Mouse (Mus musculus) midbrain, embryonic 11.5 days (tissue): ENCODE results near the gene Sstr2. TPM values are rescaled to one million over a fixed set of nuclear protein-coding genes. Genes with fewer than 3 reads are reported as not detected.

Experiments
- ATAC-seq: fragments of 200-750 bp; cut with Nextera tagmentation; 2 replicates; pipeline ENCODE4 v1.8.0; 2017; ENCODE audit warnings: moderate TSS enrichment, moderate library complexity; ENCODE audit not compliant: low FRiP score
- DNase-seq: peaks from one replicate; pipeline ENCODE4 v3.0.0; 2015; ENCODE audit warnings: low spot score; ENCODE audit errors: missing footprints
- H3K27ac ChIP-seq: fragments of 300-500 bp; sonication (generic); 2 replicates; pipeline ENCODE4 v1.5.1; 2014; ENCODE audit warnings: low read depth, low read length
- H3K27me3 ChIP-seq: fragments of 300-500 bp; sonication (generic); 2 replicates; pipeline ENCODE4 v1.6.1; 2014; ENCODE audit warnings: mild to moderate bottlenecking, low read length, moderate library complexity, mixed read lengths; ENCODE audit not compliant: control insufficient read depth, insufficient read depth
- H3K36me3 ChIP-seq: fragments of 300-500 bp; sonication (generic); 2 replicates; pipeline ENCODE4 v1.6.1; 2014; ENCODE audit warnings: mild to moderate bottlenecking, low read length, moderate library complexity, mixed read lengths; ENCODE audit not compliant: control insufficient read depth, insufficient read depth
- H3K4me1 ChIP-seq: fragments of 300-500 bp; sonication (generic); 2 replicates; pipeline ENCODE4 v1.6.1; 2014; ENCODE audit warnings: low read length; ENCODE audit not compliant: control insufficient read depth, insufficient read depth
- H3K4me2 ChIP-seq: fragments of 300-500 bp; sonication (generic); 2 replicates; pipeline ENCODE4 v1.6.1; 2014; ENCODE audit warnings: mild to moderate bottlenecking, moderate library complexity
- H3K4me3 ChIP-seq: fragments of 300-500 bp; sonication (generic); 2 replicates; pipeline ENCODE4 v1.5.1; 2014; ENCODE audit warnings: low read depth, low read length
- H3K9ac ChIP-seq: fragments of 300-500 bp; sonication (generic); 2 replicates; pipeline ENCODE4 v1.6.1; 2014; ENCODE audit warnings: low read length
- H3K9me3 ChIP-seq: fragments of 300-500 bp; sonication (generic); 2 replicates; pipeline ENCODE4 v1.6.1; 2016; ENCODE audit warnings: low read length; ENCODE audit not compliant: control insufficient read depth
- WGBS: fragments of 180-500 bp; shearing (Covaris S2); extraction: QIAGEN DNeasy Blood & Tissue Kit; methylation state at CpG from one replicate; pipeline ENCODE4 v1.1.7; 2014; 5-methylcytosine and 5-hydroxymethylcytosine counted together
- polyA plus RNA-seq: library from polyadenylated mRNA; unstranded; fragments of >200 nt; fragmentation: Nextera tagmentation; extraction: Ambion mirVana; gene quantifications from 2 replicates; pipeline ENCODE4 v1.2.1, GENCODE M21; 2014

The Sstr2 gene
- polyA plus RNA-seq, 1 experiment from 2014 or later = 12.4 TPM

DNA sequence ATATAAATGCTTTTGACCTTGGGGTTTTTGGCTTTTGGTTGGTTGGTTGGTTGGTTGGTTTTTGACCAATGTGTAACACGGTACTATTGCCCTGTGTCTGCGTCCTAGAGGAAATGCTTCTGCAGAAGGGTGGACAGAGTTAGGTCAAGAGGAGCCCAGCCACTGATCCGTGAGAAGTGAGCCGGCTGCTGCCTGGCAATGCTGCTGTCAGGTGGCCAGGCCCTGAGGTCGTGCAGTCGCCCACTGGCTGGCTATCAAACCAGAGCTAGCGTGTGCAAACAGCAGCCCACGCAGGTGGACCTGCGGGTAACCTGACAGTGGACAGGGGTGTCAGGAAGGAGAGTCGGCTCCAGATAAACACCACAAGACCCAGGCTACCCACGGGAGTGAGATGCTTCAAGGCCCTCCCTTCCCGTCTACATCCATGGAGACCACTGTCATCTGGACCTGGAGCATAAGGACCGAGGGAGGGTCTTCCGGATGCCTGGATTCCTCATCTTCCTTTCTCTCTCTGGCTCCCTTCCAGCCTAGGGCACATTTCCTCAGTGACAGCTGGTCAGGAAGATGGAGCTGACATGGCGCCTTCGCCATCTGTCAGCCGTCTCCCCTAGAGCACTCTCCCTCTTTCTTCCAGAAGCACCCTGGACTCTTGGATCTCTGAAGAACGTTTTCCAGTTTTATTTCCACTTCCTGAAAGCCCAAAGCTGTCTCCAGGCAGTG lies 18.5 kb upstream of the Sstr2 start:
- Histone ChIP-seq H3K27ac (peak overlapping the region; percentile 67; the same call in 1 of the 2 replicates), H3K27me3 (no peaks in the 10 kb centered on the region), H3K4me2 (no peak overlapping the region), H3K36me3 (no peaks in the 10 kb centered on the region), H3K4me1 (peaks cover 18% of the 10 kb centered on the region), H3K4me3 (no peak overlapping the region), H3K9me3 (no peaks in the 10 kb centered on the region), H3K9ac (no peak overlapping the region)
- 88% methylated on average over 18 of the region's 18 CpGs for WGBS
- ATAC-seq = no peak
- peak; percentile 83 for DNase-seq

DNA sequence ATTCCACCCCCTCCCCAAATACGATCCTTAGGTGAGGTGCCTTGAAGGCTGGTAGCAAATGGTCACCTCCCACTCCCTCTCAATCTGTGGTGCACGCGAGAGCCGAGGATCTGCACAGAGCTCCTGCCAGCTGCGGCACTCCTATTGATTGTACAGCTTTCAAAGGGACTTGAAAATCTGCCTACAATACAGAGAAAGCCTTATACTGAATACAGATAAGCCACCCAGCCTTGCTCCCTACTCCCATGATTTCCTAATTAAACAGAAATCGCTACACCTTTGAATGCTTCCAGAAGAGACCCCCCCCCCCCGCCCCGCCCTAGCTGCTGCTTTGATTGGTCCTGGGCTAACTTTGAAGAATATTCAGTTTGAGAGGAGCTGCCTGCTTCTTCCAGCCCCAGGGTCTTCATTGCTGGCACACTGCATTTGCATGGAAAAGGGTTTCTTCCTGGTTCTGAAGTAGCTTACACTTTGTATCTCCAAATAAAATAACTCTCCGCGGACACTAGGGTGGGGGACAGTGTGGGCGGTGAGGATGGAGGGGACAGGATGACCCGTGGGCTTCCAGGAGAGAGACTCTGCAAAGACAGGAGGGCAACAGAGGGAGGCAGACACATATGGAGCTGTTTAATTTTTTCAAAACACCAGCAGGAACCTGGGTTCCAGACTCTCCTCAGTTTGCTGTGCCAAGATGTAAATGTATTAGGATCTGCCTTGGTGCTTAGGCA lies 17.4 kb upstream of the Sstr2 start:
- peak; percentile 79 for DNase-seq

DNA sequence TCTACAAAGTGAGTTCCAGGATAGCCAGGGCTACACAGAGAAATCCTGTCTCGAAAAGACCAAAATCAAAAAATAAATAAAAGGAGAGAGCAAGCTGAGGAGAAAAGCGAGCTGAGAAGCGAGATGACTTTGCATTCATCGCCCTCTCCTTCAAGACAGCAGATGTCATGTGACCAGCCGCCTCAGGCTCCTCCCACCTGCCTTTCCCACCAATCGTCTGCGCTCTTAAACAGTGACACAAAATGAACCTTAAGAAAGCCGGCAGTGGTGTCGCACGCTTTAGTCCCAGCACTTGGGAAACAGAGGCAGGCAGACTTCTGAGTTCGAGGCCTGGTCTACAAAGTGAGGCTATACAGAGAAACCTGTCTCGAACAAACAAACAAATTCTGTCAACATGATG lies 11.6 kb upstream of the Sstr2 start:
- Histone ChIP-seq H3K4me2 (no peak overlapping the region), H3K9ac (no peak overlapping the region)
- 94% methylated on average over 12 of the region's 12 CpGs for WGBS

More for the DNA sequence above, 17.4 kb upstream of the Sstr2 start:
- Histone ChIP-seq H3K9ac (peak overlapping the region; percentile 20; the same call in 1 of the 2 replicates), H3K27me3 (no peaks in the 10 kb centered on the region), H3K4me3 (no peak overlapping the region), H3K4me2 (no peak overlapping the region), H3K9me3 (no peaks in the 10 kb centered on the region), H3K36me3 (no peaks in the 10 kb centered on the region), H3K27ac (peak overlapping the region; percentile 67; the same call in 1 of the 2 replicates), H3K4me1 (peaks cover 18% of the 10 kb centered on the region)
- 46% methylated on average over 12 of the region's 12 CpGs for WGBS
- ATAC-seq = peak; percentile 80

DNA sequence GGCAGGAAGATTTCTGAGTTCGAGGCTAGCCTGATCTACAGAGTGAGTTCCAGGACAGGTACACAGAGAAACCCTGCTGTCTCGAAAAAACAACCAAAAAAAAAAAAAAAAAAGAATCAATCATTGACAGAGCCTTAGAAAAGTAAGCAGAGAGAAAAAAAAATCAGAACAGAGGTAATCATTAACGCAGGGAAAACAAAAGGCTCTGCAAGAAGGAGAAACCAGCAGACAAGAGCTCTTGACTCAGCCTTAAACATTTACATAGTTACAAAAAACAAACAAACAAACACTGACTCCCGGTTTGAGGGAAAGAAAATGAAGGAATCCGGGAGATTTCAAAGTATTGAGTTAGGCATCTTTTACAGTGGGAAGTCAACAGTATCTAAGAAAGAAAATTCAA lies 9.6 kb upstream of the Sstr2 start:
- no peak overlapping the region for H3K9ac ChIP-seq
- H3K27me3 ChIP-seq = no peaks in the 10 kb centered on the region
- 91% methylated on average over 5 of the region's 5 CpGs for WGBS
- ATAC-seq (no peak), DNase-seq (no peak)
- H3K4me2 ChIP-seq = no peak overlapping the region
- H3K4me1 ChIP-seq = peaks cover 3% of the 10 kb centered on the region; the same call in 1 of the 2 replicates
- H3K4me3 ChIP-seq = no peak overlapping the region
- H3K27ac ChIP-seq = no peak overlapping the region
- no peaks in the 10 kb centered on the region for H3K36me3 ChIP-seq
- H3K9me3 ChIP-seq = no peaks in the 10 kb centered on the region

More for the DNA sequence above, 11.6 kb upstream of the Sstr2 start:
- no peak overlapping the region for H3K27ac ChIP-seq
- ATAC-seq (no peak), DNase-seq (no peak)
- no peaks in the 10 kb centered on the region for H3K9me3 ChIP-seq
- no peak overlapping the region for H3K4me3 ChIP-seq
- H3K4me1 ChIP-seq = peaks cover 3% of the 10 kb centered on the region; the same call in 1 of the 2 replicates
- no peaks in the 10 kb centered on the region for H3K27me3 ChIP-seq
- H3K36me3 ChIP-seq = no peaks in the 10 kb centered on the region

DNA sequence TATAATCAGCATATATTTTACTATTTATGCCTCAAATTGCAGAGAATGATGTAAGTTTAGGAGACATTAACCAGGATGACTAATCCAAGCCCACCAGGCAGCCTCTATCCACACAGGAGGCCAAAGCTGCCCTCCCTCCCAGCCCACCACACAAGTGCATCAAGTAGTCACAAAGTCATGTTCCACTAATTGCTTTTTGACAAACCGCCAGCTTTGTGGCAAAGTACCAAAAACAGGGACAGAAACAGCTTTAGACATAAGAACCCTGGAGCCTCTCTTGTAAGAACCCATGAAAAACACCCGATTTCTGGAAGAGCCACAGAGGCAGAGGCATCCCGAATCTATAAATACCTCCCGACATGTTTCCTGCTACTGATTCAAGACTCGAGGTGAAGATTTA lies 8.9 kb upstream of the Sstr2 start:
- ATAC-seq (no peak), DNase-seq (no peak)
- Histone ChIP-seq H3K4me3 (no peak overlapping the region), H3K9me3 (no peaks in the 10 kb centered on the region), H3K27ac (no peak overlapping the region), H3K27me3 (no peaks in the 10 kb centered on the region), H3K9ac (no peak overlapping the region), H3K36me3 (no peaks in the 10 kb centered on the region), H3K4me1 (peaks cover 3% of the 10 kb centered on the region; the same call in 1 of the 2 replicates), H3K4me2 (no peak overlapping the region)
- 92% methylated on average over 5 of the region's 5 CpGs for WGBS

DNA sequence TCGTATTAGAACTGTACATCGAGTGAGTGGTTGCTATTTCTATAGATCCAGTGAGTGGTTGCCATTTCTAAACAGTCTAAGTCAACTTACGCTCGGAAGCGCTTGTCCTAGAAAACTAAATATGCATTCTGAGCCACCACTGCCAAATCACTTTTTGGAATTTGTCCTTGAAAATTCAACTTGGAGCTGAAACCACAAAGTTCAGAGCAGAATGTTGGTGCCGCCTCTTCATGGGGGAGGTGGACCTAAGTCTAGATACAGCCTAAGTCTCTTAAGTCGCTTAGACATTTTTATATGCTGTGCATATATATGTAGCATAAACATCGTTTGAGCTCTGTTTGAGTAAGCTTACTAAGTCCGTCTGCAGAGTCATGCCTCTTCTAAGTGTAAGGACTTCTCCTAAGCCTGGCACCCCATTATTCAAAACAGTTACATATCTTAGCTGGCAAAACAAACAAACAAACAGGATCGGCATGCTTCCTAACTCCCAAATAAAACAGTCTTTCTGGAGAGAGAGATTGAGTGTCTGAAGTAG lies 8.0 kb upstream of the Sstr2 start:
- Histone ChIP-seq H3K27me3 (no peaks in the 10 kb centered on the region), H3K4me3 (no peak overlapping the region), H3K4me2 (no peak overlapping the region), H3K9me3 (no peaks in the 10 kb centered on the region), H3K27ac (peak overlapping the region; percentile 66; the same call in 1 of the 2 replicates), H3K9ac (no peak overlapping the region), H3K4me1 (peaks cover 3% of the 10 kb centered on the region; the same call in 1 of the 2 replicates), H3K36me3 (no peaks in the 10 kb centered on the region)
- 91% methylated on average over 10 of the region's 10 CpGs for WGBS
- ATAC-seq = no peak
- no peak for DNase-seq

DNA sequence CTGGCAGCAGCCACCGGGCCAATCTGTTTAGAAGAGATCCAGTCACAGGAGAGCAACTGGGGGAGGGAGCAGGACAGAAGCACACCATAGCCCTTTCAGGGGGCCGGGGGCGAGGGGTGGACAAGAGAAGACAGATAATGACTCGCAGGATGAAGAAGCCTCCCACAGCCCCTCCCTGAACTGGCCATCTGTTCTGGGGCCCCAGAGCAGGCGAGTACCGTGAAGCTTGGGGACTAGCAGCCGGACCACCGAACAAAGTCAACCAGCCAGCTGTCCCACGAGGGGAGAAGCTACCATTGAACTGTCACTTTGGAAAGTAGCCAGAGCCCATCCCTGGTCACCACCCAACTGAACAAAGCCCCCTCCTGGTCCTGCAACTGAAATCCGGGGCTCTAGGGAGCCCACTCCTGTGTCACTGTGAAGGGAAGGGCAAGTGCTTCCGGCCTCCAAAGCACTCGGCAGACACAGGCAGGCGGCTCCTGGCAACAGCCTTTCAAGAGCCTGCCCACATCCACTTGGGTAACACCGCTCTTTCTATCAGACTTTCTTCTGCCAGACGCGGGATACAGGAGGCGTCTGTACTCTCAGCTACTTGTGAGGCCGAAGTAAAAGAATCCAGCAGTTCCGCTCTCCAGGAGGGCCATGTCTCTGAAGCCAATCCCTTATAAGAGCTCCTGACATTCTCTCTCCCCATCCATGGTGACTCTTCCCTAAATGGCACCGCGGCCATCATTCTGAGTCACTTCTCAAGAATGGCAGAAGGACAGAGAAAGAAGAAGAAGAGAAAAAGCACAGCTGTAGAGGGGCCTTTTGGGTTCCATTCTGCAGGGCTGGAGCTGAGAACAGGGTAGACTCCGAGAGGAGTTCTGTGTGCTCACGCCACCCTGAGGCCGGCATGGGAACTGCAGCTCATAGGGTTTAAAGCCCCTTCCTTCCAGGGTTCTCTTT lies 7.2 kb upstream of the Sstr2 start:
- 18% methylated on average over 23 of the region's 24 CpGs for WGBS

DNA sequence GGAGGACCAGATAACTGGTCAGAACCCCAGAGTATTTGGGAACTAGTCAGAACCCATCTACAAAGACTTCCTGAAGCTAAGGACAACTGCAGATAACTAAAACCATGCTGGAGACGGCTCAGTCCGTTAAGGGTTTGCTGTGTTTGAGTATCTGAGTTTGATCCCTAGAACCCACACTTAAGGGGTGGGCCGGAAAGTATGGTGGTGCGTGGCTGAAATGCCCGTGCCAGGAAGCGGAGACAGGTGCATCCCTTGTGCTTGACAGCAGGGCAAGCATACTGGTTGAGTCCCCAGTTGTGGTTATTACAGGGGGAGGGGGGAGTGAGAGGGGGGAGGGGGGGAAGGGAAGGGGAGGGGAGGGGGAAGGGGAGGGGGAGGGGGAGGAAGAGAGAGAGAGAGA lies 4.7 kb upstream of the Sstr2 start:
- H3K27me3 ChIP-seq = peaks cover 15% of the 10 kb centered on the region
- no peaks in the 10 kb centered on the region for H3K9me3 ChIP-seq
- no peak for ATAC-seq
- H3K27ac ChIP-seq = no peak overlapping the region
- peaks cover 17% of the 10 kb centered on the region for H3K4me1 ChIP-seq
- no peak overlapping the region for H3K4me2 ChIP-seq
- no peaks in the 10 kb centered on the region for H3K36me3 ChIP-seq
- DNase-seq = no peak
- no peak overlapping the region for H3K4me3 ChIP-seq
- H3K9ac ChIP-seq = no peak overlapping the region
- 85% methylated on average over 6 of the region's 6 CpGs for WGBS

More for the DNA sequence above, 7.2 kb upstream of the Sstr2 start:
- Histone ChIP-seq H3K4me3 (no peak overlapping the region), H3K4me2 (no peak overlapping the region), H3K36me3 (no peaks in the 10 kb centered on the region), H3K27me3 (no peaks in the 10 kb centered on the region; the same call in 1 of the 2 replicates), H3K27ac (peak overlapping the region; percentile 66), H3K9me3 (no peaks in the 10 kb centered on the region), H3K4me1 (peaks cover 3% of the 10 kb centered on the region; the same call in 1 of the 2 replicates), H3K9ac (no peak overlapping the region)
- DNase-seq = peak; percentile 97
- peak; percentile 83 for ATAC-seq
